Mouse (Mus musculus) cerebellum, adult 11 months (tissue): ENCODE measurements around the gene Rps18.

ENCODE experiments used
- DNase-seq: peaks from one replicate; pipeline ENCODE4 v3.0.0; 2022

The Rps18 gene

DNA sequence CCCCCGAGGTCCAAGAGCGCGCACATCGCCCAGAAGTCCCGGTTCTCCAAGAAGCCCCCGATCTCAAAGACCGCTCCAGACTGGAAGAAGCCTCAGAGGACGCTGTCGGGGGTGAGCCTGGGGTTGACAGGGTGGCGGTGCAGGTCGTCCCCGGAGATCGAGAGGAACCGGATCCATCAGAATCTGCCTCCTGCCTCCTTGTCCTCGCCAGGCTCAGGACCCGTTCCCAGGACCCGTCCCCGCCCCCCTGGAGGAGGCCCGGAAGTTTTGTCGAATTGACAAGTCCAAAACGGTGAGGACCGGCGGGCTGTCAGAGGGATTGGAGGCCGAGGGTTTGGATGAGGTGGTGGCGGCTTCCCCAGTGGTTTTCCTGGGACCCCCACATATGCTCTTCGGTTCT, 14.8 kb downstream of the Rps18 start:
- no peak for DNase-seq

DNA sequence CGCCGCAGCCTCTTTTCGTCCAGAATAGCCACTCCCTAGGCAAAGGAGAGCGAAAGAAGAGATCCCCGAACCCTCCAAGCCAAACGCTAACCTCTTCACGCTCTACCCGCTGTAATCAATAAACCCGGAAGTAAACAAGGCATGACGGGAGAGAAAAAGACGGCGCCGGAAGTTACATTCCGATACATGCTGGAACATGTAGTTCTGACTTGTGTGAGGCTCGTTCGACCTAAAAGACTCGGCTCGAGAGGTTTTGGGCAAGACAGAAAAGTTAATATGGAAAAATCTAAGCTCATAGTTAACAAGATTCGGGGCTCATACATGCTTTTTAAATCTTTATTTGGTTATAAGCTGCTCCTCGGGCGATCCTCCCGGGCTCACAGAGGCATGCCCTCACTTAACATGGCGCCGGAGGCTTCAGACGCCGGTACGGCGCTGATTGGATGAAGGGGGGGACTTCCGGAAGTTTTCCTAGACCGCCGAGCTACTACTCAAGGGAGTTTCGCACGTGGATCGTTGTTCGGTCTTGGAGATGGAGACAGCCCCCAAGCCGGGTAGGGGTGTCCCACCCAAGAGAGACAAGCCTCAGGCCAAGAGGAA, 15.5 kb downstream of the Rps18 start, which contains the start of the genes Pfdn6 and Wdr46:
Gene Pfdn6, minus strand, starts transcription at position 138 of the 600 bp plus-strand sequence.
Gene Wdr46, plus strand, starts transcription at position 455 of the 600 bp plus-strand sequence.
- DNase-seq = peak; percentile 76

DNA sequence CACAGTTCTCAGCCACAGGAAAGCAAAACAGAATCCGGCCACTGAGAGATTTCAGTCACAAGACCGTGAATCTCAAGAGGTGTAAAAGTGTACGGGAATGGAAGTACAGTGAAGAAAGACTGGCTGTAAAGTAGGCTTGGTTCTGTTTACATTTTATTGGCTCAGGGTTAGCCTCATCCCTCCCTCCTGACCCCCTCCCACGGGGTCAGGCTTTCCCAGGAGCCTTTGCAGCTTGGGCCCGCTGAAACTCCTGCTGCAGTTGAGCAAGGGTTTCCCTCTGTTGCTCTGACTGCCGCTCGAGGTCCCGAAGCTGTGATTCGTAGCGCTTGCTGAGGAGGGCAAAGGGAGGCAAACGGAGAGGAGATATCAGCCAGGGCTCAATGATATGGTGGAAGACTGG, 17.0 kb downstream of the Rps18 start:
- no peak for DNase-seq

DNA sequence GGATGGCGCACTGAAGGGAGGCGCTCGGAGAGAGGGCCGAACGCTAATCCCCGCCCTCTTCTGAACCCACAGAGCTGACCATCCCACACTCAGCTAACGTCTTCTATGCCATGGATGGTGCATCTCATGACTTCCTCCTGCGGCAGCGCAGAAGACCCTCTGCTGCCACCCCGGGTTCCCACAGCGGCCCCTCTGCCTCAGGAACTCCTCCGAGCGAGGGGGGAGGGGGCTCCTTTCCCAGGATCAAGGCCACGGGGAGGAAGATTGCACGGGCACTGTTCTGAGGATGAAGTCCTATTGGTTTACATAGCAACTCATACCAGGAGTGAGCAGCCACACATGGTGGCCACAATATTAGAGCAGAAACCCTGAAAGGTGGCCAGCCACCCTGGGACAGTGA, 18.8 kb downstream of the Rps18 start:
- no peak for DNase-seq

DNA sequence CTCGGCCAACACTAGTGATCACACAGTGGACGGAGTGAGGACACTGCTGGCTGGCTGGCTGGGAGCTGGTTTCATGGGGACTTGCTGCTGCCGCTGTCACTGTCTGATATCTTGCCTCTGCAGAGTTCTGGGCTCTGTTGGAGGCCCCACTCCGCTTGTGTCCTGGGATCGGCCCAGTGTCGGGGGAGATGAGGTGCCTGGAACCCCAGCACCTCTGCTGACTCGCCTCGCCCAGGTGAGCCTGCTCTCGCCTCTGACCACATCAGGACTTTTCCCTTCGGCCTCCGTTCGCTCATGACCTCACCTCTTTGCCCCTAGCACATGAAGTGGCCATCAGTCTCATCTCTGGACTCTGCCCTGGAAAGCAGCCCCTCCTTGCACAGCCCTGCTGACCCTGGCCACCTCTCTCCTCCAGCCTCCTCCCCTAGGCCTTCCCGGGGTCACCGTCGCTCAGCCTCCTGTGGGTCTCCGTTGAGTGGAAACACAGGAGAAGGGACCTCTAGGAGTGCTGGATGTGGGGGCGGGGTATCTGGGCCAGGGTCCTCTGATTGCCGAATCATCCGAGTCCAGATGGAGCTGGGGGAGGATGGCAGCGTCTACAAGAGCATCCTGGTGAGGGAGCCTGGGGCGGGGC, 20.3 kb downstream of the Rps18 start:
- no peak for DNase-seq

DNA sequence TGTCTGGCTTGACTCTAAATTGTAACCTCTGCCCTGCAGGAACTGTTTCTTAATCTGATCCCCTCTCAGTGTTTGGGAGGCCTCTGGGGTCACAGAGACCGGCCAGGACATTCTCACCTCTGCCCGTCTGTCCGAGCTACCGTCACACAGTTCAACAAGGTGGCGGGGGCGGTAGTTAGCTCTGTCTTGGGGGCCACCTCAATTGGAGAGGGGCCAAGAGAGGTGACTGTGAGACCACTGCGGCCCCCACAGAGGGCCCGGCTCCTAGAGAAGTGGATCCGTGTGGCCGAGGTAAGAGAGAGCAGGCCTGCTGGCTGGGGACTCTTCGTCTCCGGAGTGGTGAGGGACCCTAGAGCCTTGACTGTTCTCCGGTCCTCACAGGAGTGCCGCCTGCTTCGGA, 22.8 kb downstream of the Rps18 start:
- DNase-seq = no peak

DNA sequence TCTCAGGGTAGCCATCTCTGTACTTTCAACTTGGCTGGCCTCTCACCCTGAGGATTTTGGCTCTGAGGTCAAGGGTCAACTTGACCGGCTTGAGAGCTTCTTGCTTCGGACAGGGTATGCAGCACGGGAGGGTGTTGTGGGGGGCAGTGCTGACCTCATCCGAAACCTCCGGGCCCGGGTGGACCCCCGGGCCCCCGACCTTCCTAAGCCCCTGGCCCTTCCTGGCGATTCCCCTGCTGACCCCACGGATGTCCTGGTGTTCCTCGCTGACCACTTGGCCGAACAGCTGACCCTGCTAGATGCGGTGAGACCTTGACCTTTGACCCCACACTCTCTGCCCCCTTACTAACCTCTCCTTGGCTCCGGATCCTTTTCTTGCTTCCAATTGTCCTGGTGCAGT, 23.4 kb downstream of the Rps18 start:
- no peak for DNase-seq

DNA sequence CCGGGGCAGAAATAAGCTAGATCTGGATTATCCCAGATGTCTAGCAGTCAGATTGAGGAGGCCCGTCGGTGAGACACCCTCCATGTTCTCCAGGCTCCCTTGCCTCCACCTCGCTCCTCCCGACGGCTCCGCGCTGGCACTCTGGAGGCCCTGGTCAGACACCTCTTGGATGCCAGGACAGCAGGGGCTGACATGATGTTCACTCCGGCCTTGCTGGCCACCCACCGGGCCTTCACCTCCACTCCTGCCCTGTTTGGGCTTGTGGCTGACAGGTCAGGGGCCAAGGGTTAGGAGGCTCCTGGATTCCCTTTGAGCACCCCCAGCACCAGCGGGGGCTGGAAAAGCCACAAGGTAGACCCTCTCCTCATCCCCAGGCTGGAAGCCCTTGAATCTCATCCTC, 23.9 kb downstream of the Rps18 start:
- DNase-seq = no peak

DNA sequence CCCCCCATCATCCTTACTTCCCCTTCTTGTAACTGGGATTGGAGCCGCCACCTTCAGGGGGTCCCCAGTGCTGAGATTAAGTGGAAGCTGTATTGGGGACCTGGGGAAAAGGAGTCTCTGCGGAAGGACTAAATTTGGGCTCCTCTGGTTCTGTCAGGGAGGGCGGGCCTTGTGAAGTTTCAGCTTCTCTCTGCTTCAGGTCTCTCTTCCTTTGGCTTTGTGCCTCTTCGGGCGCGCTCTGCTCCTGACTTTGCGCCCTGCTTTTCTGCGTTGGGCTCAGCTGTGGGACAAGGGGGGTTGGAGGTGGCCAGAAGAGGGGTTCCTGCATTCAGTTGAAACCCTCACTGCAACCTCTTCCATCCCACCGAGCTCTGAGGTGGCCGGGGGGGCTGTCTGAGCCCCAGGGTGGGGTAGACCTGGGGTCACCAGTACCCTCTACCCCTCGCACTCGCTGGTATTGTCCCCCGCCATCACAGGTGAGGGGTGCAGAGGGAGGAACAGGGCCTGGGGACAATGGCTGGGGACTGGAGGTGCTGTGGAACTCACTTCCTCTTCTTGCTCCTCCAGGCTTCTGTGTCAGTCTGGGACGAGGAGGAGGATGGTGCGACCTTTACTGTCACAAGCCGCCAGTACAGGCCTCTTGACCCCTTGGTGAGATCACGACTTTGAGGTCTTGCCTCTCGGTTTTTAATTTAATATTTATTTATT, 24.5 kb downstream of the Rps18 start:
- DNase-seq = peak; percentile 40

DNA sequence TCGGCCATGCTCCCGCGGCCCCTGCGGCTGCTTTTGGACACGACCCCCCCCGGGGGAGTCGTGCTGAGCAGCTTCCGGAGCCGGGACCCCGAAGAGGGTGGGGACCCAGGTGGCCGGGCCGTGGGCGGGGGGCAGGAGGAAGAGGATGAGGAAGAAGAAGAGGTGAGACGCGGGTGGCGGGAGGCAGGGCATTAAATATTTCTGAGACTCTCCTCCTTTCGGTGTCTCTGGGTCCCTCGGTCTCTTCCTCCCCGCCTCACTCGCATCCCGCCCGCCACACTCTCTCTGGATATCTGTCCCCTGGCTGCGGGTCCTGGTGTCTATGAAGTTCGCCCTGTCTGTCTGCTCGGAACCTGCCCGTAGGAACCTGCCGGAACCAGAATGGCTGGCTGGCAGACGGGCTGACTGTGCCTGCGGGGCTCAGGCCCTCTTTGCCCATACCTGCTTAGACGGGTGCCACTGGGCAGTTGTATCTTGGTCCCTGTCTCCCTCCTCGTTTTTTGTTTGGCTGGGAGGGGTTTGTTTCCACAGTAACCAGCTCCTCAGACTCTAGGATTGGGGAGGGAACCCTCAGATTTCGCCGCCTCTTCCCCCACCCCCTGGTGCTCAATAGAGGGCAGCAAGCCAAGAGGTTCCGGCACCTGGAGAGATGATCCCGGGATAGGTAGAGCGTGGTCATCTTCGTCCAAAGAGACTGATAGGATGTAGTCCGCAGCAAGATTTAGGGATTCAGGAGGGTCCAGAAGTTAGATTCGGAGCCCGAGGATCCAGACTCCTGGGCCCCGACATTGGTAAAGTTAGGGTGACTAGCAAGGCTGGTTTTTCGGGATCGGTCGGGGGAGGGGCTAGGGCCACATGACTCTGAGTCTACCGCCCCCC, 25.3 kb downstream of the Rps18 start:
- DNase-seq = peak; percentile 65

DNA sequence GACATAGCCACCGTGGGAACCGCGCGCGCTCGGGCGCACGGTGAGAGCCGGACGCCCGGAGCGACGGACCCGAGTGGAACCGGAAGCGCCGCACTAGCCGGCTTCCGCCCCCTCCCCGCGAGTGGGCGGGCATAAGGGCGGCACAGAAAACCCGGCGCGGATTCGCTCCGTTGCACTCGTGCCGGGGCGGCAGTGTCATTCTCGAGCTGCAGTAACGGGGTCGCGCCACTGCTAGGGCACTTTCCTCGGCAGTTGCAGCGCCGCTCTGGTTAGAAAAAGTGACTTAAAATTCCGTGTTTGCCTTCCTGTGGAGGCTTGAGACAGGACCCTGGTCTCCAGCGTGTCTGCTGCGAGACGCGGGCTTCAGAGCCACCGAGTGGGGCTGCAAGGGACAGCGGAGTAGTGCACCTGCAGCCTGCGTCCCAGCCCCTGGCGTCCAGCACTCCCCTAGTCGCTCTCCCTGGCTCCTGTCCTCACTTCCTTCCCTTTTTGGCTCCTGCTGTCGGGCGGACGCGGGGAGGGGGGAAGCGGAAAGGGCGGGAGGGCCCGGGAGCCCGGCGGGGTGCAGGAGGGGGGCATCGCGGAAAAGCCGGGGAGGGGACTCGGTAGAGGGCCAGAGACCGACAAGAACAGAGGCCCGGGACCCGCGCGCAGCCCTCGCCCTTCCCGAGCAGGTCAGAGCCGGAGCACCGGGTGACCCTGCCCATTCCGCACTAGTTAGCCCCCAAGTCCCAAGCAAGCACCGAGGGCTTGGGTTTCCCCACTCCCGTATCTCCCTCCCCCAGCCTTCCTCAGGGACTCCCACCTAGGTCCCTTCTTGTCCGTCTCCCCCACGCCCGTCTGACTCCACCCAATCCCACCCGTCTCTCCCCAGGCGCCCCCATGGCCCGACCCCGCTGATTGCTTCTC, 26.2 kb downstream of the Rps18 start, which contains the start of gene Rgl2:
Gene Rgl2, plus strand, starts transcription at position 173 of the 909 bp plus-strand sequence.
- peak; percentile 93 for DNase-seq

DNA sequence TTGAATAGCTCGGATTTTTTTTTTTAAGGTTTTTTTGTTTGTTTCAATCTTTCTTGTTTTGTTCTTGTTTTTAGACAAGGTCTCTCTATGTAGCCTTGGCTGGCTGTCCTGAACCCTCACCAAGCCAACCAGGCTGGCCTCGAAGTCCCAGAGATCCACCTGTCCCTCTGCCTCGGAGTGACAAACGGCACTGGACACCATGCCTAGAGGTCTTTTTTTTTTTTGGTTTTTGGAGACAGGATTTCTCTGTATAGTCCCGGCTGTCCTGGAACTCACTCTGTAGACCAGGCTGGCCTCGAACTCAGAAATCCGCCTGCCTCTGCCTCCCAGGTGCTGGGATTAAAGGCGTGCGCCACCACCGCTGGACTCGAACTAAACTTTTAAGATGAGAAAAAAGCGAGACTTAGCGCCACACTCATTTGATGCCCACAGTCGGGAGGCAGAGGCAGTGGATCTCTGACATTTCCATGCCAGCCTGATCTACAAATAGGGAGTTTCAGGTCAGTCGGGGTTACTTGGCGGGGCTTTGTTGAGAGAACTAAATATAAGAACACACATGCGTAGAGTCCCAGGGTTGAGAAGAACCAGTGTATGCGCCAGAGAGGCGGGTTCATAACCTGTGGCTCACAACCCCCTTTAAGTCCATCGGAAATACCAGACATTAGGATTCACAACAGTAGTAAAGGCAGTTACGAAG, 27.4 kb downstream of the Rps18 start:
- no peak for DNase-seq

DNA sequence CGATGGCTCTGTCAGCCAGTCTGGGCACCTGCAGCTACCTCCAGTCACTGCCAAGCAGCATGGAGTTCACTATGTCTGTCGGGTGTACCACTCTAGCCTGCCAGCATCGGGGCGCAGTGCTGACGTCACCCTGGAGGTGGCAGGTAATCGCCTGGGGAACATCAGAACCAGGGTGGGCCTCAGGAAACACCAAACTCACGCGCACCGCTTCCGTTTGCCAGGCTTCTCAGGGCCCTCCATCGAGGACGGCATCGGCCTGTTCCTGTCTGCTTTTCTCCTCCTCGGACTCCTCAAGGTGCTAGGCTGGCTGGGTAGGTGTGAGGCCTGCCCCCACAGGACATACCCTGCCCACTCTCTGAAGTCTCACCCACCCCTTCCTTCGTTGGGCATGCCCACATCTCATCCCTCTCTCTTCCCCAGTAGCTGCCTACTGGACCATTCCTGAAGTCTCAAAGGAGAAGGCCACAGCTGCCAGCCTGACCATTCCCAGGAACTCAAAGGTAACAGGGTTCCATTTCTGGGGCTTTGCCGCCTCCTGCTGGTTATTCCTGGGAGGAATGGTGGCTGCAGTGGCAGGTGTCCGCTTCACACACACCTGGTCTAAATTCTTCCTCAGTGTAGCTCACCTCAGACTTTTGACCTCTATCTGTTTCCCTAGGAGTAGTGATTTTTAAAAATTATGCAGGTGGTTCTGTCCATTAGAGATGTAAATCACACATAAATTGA, 29.4 kb downstream of the Rps18 start:
- no peak for DNase-seq

DNA sequence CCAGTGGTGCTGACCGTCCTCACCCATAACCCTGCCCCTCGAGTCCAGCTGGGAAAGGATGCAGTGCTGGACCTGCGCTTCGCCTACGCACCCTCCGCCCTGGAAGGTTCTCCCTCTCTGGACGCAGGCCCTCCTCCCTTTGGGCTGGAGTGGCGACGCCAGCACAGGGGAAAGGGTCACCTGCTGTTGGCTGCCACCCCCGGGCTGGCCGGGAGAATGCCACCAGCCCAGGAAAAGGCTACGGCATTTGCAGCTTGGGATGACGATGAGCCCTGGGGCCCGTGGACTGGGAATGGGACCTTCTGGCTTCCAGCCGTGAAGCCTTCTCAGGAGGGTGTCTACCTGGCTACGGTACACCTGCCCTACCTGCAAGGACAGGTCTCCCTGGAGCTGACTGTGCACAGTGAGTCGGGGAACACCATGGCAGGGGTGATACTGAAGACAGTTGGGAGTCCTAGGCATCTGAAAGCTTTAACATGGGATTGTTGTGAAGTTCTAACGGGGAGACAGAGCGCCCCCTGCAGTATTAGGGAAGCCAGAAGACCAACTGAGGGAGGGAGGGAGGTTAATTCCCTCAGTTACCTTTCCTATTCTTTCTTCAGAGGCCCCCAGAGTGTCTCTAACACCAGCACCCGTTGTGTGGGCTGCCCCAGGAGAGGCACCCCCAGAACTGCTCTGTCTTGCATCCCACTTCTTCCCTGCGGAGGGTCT, 30.2 kb downstream of the Rps18 start:
- DNase-seq = no peak

DNA sequence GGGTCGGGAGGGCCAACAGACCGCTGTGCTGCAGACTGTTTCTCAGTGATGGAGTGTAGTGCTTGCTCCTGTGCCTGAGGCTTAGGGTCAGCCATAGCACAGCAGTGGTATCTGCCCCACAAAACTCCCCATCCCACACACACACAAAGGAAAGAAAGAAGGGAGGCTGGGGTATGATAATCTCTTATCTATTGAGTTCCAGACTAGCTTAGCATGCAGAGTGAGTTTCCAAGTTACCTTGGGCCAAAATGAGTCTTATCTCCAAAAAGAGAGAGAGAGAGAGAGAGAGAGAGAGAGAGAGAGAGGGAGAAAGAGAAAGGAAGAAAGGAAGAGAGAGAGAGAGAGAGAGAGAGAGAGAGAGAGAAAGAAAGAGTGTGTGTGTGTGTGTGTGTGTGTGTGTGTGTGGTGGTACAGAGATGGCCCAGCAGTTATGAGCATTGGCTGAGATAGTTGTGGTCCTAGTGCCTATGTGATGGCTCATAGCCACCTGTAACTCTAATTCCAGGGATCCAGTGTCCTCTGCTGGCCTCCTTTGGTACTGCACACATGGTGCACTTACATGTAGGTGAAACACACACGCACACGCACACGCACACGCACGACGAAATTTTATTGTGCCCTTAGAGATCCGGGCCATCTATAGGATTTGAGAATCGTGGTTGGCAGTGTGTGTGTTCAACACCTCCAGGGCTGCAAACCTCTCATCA, 31.1 kb downstream of the Rps18 start:
- DNase-seq = no peak

DNA sequence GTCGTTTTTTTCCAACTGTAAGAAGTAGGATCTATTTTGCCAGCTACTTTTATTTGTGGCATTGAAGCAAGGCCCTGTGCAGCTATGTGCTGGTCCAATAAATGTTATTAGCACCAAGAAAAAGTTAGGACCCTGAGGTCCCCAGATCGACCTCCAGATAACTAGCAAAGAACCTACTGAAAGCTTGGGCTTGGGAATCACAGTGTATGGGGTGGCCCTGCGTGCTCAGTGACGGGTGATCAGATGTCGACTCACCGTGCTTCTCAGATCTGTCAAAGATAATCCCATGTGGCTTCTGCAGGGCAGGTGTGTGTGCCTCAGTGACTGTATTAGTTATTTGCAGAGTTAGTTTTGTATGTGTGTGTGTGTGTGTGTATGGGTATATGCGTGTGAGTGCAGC, 34.4 kb downstream of the Rps18 start:
- no peak for DNase-seq

DNA sequence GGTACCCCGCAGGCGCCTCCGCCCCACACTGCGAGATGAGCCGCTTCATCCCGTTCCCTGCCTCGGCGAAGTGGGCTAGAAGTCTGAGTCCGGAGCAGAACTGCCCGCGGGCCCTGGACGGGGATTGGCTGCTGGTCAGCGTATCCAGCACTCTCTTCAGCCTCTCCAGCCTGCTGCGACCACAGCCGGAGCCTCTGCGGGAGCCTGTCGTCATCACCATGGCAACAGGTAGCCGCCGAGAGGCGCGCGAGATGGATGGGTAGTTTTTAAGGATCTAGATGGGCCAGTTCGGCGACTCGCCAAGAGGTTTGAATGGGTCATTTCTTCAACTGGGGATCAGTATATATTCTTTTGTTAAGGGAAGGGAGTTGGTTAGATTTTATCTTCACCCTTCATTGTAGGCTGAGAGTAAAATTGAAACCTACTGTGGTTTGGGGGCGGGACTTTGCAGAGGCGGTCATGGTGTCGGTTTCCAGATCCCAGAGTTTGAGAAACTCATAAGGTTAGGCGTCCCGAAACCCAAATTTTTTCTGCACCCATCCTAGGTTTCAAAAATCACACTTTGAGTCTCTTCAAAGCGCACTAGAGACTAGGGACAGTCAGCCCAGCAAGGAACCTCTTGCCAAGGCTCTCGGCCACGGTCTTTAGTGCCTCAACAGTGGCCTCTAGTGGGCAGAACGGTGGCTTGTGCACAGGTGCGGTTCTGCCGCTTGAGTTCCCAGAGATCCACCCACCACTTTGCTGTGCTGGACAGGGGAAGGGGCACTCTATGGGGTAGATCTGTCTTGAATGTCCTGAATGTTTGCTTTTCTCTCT, 35.3 kb downstream of the Rps18 start:
- peak; percentile 81 for DNase-seq
